Mouse (Mus musculus): ENCODE results near the gene Nup107. TPM values are rescaled to one million over a fixed set of nuclear protein-coding genes. Genes with fewer than 3 reads are reported as not detected.
"Not testable (repeated sequence)": the region's sequence is repeated elsewhere in the genome, so short reads cannot be mapped to it uniquely, and the experiment has no call there.

Gene Nup107
- total RNA-seq, 2 experiments from 2014 or later = 7.8 to 9.5 TPM

DNA sequence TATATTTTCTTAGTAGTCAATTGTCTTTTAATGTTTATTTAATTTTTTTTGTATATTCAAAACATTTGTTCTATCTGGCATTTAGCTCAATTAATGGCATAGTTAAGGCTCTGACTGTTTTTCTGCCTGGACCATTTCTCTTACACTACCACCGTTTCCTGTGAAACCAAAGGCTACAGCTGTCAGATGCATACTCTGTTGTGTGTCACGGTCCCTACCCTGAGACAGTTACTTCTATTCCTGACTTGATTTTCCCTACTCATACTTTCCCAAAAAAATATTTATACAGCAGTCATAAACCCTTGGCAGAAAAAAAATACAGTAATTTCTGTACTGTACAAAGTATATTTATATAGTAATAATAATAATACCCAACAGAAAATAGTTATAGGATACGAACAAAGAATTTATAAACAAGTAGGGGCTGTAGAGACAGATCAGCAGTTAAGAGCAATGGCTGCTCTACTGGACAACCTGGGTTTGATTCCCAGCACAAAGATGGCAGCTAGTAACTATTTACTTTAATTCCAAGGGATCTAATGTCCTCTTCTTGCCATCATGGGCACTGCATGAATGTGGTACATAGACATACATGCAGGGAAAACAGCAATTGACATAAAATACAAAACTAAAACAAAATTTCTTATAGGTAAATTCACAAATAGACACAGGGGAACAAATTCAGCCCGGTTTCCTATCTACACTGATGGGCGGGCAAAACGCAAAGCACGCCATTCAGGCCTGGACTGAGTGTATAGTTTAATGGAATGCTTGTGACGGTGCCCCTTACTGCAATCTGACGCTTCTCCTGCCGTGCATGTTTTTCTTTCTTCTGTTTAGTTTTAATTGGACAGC lies 25.0 kb downstream of the Nup107 start:
- intact Hi-C loops (cut with DNase I) = no loop called here
- DNase-seq = no peak

DNA sequence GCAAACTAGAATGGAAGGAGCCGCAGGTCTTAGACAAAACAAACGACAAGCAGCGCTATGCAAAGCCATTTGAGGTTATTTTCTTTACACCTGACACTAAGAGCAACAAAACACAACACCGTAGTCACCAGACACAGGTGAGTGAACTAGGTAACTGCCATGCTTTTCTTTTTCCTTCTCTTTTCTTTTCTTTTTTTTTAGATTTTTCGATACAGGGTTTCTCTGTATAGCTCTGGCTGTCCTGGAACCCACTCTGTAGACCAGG lies 25.7 kb downstream of the Nup107 start:
- intact Hi-C loops (cut with DNase I) = no loop called here
- DNase-seq = no peak

DNA sequence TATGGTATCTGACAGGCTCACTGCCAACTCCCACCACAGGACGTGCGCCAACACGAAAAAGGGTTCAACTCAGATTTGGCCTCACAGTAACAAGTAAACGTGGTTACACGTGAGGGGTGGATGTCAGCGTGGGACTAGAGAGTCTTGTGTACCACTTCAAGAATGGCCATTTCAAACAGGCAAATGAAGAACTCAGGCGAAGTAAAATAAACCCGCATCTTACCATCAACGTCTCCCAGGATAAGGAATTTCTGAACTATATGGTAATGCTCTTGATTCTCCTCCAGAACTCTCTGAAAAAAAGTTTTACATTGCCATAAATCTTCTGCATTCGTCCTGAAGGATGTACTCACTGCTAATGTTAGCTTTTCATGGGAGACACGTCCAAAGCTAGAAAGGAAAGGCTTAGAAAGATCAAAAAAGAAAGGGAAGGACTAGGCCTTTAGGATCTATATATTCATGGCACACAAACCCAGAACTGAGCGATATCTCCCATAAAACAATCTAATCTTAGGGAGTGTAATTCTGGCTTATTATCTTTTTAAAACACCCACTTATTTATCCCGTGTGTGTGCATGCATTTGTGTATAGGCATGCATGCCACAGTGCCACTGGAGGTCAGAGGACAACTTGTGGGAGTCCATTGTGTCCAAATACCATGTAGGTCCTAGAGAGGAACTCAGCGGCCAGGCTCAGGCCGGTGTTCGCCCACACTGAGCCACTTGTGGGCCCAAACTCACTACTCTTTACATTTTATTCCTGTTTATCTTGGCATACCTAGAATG lies 26.2 kb downstream of the Nup107 start:
- DNase-seq = no peak
- intact Hi-C loops (cut with DNase I) = no loop called here

DNA sequence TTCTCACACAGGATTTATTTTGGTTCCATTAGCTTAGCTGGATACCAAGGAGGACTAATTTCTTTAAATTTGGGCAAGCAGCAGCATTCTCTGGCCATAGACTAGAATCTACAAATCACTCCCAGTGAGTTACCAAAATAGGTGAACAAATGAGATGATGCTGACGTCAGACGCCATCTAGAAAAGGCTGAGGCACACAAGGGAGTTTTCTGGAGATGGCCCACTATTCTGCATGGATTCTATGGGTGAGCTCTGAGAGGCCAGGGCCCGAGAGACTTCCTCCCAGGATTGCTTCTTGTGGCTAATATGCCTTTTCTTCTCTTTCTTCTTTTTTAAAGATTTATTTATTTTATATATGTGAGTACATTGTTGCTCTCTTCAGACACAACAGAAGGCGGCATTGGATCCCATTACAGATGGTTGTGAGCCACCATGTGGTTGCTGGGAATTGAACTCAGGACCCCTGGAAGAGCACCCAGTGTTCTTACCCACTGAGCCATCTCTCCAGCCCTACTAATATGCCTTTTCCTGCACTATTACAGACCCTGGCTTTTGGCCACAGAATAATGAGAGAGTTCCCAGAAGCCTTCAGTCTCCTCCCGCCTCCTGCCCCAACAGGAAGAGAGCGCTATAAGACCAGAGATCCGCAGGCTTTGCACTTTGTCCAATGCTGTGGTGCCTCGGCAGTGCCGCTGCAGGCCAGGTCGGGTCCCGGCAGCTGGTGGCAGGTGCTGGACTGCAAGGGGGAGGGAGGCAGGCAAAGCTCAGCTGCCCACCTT lies 27.2 kb downstream of the Nup107 start:
- DNase-seq = no peak
- intact Hi-C loops (cut with DNase I) = no loop called here

DNA sequence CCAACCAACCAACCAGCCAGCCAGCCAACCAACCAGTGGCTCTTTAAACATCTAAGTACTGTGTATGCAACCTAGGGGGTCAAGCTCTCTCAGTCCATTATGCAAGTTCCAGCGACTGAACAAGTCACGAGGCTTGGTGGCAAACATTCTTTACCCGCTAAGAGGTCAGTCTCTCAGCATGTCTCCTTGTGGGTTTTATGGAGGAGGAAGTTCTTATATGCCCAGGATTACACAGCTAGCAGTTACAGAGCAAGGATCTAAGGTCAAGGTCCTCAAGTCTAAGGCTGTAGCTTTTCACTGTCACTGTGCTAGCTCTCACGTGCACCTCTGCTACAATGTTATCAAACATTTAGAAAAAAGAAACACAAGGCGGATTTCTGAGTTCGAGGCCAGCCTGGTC lies 27.9 kb downstream of the Nup107 start:
- DNase-seq = no peak
- intact Hi-C loops (cut with DNase I) = no loop called here

DNA sequence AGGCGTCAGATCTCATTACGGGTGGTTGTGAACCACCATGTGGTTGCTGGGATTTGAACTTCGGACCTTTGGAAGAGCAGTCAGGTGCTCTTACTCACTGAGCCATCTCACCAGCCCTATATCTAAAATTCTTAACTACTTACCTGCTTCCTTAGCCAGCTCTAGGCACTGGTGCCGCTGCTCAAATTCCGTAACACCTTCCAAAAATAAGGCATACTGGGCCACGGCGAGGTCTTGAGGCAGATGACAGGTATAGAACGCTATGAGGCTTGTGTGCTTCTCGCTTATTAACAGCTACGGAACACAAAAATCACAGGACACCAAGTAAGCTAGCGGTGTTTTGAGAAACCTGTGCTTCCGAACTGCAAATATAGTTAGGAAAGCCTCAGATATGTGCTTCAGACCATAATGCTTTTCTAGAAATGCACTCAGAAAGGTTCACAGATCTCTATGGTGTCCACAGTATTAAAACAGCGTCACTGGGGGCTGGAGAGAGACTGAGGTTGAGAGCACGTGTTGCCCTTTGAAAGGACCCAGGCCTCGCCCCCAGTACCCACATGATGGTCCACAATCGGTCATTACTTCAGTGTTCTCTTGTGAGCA lies 28.8 kb downstream of the Nup107 start:
- intact Hi-C loops (cut with DNase I) = no loop called here
- DNase-seq = no peak

DNA sequence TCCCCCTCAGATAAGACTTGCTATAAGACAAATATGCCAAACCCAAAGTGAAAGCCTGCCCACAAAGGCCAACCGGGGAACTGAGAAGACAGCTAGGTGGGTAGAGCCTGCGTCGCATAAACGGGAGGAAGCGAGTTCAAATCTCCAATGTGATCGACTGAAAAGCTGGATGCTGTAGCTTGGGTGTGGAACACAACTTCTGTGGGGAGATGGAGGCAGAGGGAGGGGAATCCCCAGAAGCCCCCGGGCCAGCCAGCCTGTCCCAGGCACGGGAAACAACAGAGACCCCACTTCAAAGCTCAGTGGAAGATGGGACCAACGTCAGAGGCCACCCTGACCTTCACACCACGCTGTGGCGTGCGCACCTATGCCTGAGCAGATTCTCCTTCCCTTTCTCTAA lies 29.5 kb downstream of the Nup107 start:
- DNase-seq = no peak
- intact Hi-C loops (cut with DNase I) = no loop called here

DNA sequence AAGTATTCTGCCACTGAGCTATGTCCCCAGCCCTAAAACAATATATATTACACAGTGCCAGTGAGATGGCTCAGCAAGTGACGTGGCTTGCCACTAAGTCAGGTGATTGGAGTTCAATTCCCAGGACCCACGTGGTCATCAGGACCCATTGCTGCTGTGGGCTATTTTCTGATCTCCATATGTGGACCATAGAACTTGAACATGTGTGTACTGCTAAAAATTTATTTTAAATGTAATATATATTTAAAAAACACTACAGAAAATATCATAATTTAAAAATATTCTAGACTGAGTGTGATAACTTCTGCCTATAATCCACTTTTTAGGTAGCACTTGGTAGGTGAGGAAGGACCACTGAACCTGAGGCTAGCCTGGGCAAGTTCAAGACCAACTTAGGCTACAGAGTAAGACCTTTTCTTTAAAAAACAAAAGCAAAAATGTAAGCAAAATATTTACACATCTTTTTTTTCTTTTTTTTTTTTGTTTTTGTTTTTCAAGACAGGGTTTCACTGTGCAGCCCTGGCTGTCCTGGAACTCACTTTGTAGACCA lies 30.1 kb downstream of the Nup107 start:
- no peak for DNase-seq
- intact Hi-C loops (cut with DNase I) = no loop called here

DNA sequence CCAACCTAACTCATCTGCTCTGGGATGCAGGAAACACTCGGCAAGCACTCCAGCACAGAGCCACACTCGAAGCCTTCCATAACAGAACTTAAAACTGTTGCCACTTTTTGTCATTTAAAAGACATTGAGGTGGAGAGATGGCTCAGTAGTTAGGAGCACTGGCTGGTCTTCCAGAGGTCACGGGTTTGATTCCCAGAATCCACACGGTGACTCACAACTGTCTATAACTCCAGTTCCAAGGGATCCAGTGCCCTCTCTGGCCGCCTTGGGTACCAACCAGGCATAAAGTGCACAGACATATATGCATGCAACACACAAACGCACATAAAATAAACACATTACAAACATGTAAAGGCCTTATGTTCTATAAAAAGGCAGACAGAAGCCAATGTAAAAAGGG lies 31.0 kb downstream of the Nup107 start:
- intact Hi-C loops (cut with DNase I) = no loop called here
- DNase-seq = no peak

DNA sequence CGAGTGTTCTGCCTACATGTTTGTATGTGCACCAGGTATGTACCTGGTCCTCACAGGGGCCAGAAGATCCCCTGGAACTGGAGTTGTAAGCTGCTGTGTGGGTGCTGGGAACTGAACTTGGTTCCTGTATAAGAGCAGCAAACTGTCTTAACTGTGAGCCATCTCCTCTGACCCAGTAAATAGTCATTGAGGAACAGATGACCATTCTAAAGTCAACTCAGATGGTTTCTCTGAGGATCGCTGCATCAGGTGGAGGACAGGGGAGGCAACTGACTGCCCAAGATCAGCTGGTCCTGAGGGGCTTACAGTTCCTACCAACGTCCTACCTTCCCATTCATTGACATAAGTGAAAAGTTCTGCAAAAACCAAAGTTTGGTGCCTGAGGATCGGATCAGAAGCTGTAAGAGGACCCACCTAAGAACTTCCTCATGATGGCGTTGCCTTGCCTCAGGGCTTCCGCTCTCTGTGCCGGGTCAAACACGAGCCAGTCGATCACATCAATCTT lies 31.6 kb downstream of the Nup107 start:
- intact Hi-C loops (cut with DNase I) = no loop called here
- DNase-seq = no peak

DNA sequence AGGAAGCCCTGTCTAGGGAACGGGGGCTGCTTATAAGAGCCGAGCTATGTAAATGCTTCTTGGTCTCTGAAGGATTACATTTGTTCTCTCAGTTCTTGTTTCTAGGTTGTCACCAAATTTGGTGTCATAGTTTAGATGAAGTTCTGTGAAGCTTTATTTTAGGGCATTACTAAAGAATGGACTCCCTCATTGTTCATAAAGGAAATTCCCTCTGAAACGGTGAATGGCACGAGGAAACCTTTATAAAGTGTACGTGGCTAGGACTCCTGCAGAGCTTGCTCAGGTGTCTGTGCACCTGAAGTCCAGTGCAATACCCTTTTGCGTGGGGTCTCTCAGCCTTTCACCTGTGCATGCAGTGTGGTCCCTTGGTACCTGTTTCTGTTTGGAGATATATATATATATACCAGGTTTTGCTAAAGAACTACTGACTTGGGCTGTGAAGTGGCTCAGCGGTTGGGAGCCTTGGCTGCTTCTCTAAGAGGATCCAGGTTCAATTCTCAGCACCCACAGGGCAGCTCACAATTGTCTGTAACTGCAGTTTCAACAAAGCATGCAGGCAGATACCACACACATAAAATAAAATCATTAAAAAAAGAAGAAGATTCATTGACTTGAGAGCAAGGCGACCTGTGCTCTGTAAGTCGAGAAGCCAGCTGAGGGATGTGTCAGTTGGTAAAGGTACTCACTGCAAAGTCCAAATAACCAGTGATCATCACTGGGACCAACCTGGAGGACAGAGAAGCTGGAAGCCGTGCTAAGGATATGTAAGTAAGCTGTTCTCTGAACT lies 32.5 kb downstream of the Nup107 start:
- intact Hi-C loops (cut with DNase I) = no loop called here
- DNase-seq = no peak

DNA sequence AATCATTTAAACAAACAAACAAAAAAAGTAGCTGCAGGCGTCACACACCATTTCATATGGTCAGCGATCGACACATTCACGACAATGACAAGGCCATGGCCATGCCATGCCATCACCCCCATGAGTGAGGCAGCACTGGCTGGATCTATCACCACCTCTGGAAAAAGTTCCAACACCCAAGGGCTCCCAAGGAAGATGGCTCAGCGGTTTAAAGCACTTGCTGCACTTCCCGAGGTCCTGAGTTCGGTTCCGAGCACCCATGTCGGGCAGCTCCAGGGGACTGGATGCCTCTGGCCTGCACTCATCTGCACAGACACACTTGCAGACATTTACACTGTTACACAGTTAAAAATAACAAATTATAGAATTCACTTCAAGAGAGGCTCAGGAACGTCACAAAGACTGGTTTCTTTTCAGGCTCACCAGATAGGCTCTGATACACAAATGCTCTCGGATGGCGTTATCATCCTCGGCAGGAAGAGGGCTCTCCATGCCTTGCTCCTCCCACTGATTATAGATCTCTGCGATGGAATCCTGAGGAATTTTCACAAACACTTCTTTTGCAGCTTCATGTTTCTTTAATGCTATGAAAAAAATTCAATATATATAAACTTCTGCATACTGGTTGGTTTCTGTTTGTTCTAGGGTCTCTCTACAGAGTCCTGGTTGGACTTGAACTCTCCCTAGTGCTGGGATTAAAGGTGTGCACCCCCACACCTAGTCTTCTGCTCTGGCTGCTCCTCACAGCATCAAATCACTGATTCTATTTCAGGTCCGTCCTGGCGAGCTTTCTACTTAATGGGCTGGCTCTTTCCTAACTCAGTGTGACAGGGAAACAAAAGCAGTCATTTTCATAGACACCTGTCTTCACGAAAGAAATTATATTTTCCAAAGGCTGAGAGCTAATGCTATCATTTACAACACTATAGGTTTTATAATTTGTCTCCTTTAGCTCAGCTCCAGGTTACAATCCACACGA lies 33.5 kb downstream of the Nup107 start:
- DNase-seq = no peak
- intact Hi-C loops (cut with DNase I) = no loop called here

DNA sequence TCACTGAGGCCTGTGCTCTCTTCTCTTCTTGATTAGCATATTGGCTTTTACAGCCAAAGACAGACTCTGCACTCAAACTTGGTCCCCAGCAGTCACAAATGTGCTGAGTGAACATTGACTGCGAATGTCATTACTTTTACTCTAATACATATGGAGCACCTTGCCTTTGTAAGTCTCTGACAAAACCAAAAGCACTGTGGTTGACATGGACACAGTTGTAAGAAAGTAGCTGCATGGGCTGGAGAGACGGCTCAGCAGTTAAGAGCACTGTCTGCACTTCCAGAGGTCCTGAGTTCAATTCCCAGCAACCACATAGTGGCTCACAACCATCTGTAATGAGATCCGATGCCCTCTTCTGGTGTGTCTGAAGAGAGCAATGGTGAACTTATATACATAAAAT lies 34.2 kb downstream of the Nup107 start:
- intact Hi-C loops (cut with DNase I); DNase-seq: not testable (repeated sequence)

DNA sequence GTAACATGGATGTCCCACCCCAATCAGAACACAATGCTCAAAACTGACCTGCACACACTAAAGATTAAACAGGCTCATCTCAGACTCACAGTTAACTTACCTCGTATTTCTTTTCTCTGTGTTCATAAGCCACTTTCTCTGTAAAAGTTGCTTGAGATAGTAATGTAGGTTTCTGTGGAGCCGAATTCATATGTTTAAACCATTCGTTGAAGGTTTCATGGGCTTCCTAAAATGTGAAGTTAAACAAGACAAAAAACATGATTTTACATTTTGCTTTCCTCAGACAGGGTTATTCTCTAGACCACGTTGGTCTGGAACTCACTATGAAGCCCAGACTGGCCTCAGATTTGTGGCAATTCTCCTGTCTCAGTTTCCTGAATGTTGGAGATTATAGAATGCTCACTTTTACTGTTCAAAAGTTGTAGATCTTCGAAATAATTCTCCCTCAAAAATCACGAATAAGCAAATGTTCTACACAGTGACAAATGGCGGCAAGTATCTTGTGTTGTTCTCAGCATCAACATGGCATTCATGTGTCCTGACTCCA lies 34.6 kb downstream of the Nup107 start:
- intact Hi-C loops (cut with DNase I) = no loop called here

DNA sequence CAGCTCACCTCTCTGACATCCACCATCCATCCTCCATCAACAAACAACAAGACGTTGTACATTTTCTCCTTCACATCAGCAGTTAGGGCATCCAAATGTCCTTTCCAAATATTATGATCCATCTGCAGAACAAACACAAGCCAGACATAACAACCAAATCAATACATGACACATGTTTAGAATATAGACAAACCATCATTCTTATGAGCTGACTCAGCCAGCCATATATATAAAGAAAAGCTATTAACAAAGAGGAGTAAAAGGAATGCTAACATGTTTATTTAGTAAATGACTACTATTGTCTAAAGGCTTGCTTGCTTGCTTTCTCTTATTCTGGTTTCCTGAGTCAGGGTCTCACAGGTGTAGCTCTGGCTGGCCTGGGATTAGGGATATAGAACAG lies 35.2 kb downstream of the Nup107 start:
- DNase-seq = no peak
- intact Hi-C loops (cut with DNase I) = no loop called here

More for the DNA sequence above, 34.6 kb downstream of the Nup107 start:
- DNase-seq = no peak

DNA sequence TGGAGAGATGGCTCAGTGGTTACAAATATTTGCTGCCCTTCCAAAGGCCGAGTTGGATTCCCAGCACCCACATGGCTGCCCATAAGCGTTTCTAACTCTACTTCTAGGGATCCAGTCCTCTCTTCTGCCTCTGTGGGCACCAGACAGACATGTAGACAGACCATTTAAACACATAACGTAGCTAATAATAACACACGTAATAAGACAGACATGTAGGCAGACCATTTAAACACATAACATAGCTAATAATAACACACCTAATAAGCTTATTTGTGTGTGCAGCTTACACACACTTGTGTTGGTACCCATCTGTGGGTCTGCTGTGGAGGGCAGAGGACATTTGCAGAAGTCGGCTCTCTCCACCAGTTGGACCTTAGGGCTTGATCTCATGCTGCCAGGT lies 35.7 kb downstream of the Nup107 start:
- no peak for DNase-seq
- intact Hi-C loops (cut with DNase I) = no loop called here

DNA sequence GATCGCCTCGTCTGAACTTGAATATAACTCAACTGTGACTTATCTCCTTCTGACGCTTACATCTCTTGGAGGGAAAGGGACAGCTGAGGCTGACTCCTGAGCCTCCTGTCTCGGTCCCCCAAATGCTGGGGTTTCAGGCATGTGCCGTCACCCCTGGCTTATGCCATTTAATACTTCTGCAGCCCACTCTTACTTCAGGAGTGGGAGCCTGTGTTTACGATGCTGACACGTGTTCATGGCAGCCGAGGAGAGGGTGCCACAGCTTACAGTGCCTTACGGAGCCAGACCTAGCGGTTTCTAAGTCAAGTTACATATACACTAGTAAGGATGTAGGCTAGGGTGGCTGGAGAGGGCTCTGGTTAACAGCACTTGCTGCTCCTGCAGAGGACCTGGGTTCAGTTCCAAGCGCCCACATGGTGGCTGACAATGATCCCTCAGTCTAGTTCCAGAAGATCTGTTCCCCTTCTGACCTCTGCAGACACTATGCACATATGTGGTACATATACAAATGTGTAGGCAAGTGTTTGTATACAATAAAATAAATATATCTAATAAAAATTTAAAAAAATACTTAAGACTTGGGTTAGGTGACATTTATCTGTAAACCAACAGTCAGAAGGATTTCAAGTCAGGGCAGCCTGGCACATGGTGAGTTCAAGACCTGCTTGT lies 36.6 kb downstream of the Nup107 start:
- DNase-seq = no peak
- intact Hi-C loops (cut with DNase I) = no loop called here
